Mouse (Mus musculus): ENCODE results near the gene Plekhs1. TPM values are rescaled to one million over a fixed set of nuclear protein-coding genes. Genes with fewer than 3 reads are reported as not detected.

Gene Plekhs1
- polyA plus RNA-seq, 1 experiment from 2014 or later, result 0.99 TPM

DNA sequence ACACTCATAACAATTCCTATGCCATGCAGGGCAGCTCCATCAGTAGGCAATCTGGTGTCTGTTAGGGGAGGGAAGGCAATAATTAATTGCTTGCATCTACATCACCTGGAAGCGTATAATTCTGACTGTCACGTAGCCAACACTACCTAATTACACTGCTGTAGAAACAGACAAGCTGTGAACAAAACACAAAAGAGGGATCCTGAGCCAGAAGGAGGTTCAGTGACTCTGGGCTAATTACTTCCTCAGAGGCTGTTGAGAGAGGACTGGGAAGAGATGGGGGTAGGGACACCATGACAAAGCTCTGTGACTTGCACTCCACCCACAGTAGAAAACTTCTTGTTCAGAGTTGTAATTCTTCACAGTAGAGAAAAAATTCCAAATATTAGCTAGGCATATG is 15.1 kb downstream of the Plekhs1 start:
- Histone ChIP-seq H3K27ac (ENCODE audit: low read depth, low read length) (no peak overlapping the region), H3K9me3 (ENCODE audit: control insufficient read depth) (no peaks in the 10 kb centered on the region), H3K27me3 (replicated peaks; ENCODE audit: control insufficient read depth, insufficient read depth, low read length) (no peaks in the 10 kb centered on the region), H3K4me1 (replicated peaks; ENCODE audit: control insufficient read depth, insufficient read depth, low read length) (no peaks in the 10 kb centered on the region), H3K36me3 (ENCODE audit: control insufficient read depth, insufficient read depth) (no peaks in the 10 kb centered on the region), H3K4me3 (ENCODE audit: low read depth, low read length) (no peak overlapping the region), H3K9ac (ENCODE audit: low read depth, low read length) (no peak overlapping the region), H3K4me2 (replicated peaks; ENCODE audit: low read depth) (no peak overlapping the region)
- no peak for ATAC-seq
- WGBS, result 63% methylated on average over 2 of the region's 2 CpGs
- no peak for TF ChIP-seq CTCF (IDR thresholded peaks at IDR 0.05; ENCODE audit: low read depth)

DNA sequence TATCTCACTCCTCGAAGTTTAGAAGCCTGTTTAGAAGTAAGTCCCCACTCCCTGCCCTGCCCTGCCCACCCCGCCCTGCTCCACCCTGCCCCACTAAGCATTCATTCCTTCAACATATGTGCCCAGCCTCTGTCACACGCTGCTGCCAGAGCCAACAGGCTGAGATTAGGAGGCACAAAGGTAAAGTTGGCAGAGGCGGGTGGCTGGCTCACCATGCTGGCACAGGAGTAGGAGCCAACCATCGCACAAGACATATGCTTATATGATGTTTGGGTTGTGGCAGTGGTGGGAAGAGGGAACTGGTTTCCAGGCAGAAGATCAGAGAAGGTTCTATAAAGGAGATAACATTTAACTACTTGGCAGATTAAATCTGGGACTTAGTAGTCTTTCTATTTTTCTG is 15.8 kb downstream of the Plekhs1 start:
- no peaks in the 10 kb centered on the region for H3K4me1 ChIP-seq (replicated peaks; ENCODE audit: control insufficient read depth, insufficient read depth, low read length)
- TF ChIP-seq CTCF (IDR thresholded peaks at IDR 0.05; ENCODE audit: low read depth), result no peak
- ATAC-seq, result no peak
- no peak overlapping the region for H3K9ac ChIP-seq (ENCODE audit: low read depth, low read length)
- H3K4me3 ChIP-seq (ENCODE audit: low read depth, low read length), result no peak overlapping the region
- no peaks in the 10 kb centered on the region for H3K27me3 ChIP-seq (replicated peaks; ENCODE audit: control insufficient read depth, insufficient read depth, low read length)
- no peaks in the 10 kb centered on the region for H3K9me3 ChIP-seq (ENCODE audit: control insufficient read depth)
- 65% methylated on average over 5 of the region's 5 CpGs for WGBS
- H3K27ac ChIP-seq (ENCODE audit: low read depth, low read length), result no peak overlapping the region
- H3K36me3 ChIP-seq (ENCODE audit: control insufficient read depth, insufficient read depth), result no peaks in the 10 kb centered on the region
- no peak overlapping the region for H3K4me2 ChIP-seq (replicated peaks; ENCODE audit: low read depth)

GRCm38 (mm10) chr19:56477832-56478231 is 16.4 kb downstream of the Plekhs1 start:
- no peak overlapping the region for H3K9ac ChIP-seq (ENCODE audit: low read depth, low read length)
- H3K36me3 ChIP-seq (ENCODE audit: control insufficient read depth, insufficient read depth), result no peaks in the 10 kb centered on the region
- no peak; the same call in 1 of the 2 replicates for ATAC-seq
- WGBS, result 55% methylated on average over 3 of the region's 3 CpGs
- no peak overlapping the region for H3K27ac ChIP-seq (ENCODE audit: low read depth, low read length)
- no peaks in the 10 kb centered on the region for H3K9me3 ChIP-seq (ENCODE audit: control insufficient read depth)
- no peaks in the 10 kb centered on the region for H3K4me1 ChIP-seq (replicated peaks; ENCODE audit: control insufficient read depth, insufficient read depth, low read length)
- H3K4me2 ChIP-seq (replicated peaks; ENCODE audit: low read depth), result no peak overlapping the region
- no peak for TF ChIP-seq CTCF (IDR thresholded peaks at IDR 0.05; ENCODE audit: low read depth)
- no peak overlapping the region for H3K4me3 ChIP-seq (ENCODE audit: low read depth, low read length)
- H3K27me3 ChIP-seq (replicated peaks; ENCODE audit: control insufficient read depth, insufficient read depth, low read length), result no peaks in the 10 kb centered on the region

DNA sequence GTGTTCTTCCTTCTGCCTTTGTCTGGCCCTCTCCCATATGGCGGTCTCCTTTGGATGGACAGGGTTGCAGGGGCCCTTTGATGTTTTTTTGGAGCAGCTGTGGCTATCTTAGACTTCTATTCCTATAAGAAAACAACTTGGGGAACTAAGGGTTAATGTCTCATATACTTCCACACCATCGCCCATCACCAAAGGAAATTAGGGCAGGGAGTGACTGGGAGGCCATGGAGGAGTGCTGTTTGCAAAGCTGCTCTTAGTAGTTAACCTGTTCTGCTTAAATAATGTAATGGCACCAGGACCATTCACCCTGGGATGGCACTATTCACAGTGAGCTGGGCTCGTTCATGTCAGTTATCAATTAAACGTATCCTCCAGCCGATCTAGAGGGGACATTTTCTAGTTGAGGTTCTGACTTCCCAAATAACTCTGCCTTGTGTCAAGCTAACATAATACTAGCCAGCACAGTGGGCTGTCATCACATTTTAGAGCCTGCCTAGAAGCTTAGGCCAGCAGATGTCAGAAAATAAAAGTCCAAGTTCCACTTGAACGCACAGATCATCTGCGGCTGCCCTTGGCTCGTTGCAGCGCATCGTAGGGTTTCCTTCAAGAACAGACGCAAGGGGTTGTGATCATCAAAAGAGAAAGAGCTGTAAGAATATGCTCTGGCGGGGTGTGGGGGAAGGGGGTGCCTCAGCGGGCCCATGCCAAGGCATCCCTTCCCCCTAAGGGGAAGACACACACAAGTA is 23.4 kb downstream of the Plekhs1 start:
- Histone ChIP-seq H3K4me1 (replicated peaks; ENCODE audit: control insufficient read depth, insufficient read depth, low read length) (no peaks in the 10 kb centered on the region), H3K9ac (ENCODE audit: low read depth, low read length) (no peak overlapping the region), H3K36me3 (ENCODE audit: control insufficient read depth, insufficient read depth) (no peaks in the 10 kb centered on the region), H3K9me3 (ENCODE audit: control insufficient read depth) (no peaks in the 10 kb centered on the region), H3K27me3 (replicated peaks; ENCODE audit: control insufficient read depth, insufficient read depth, low read length) (no peaks in the 10 kb centered on the region), H3K27ac (ENCODE audit: low read depth, low read length) (no peak overlapping the region), H3K4me2 (replicated peaks; ENCODE audit: low read depth) (0 out of 2 replicates have a peak overlapping the region, but pooled peaks have one; percentile 24), H3K4me3 (ENCODE audit: low read depth, low read length) (no peak overlapping the region)
- TF ChIP-seq CTCF (IDR thresholded peaks at IDR 0.05; ENCODE audit: low read depth), result no peak
- 79% methylated on average over 13 of the region's 13 CpGs for WGBS
- ATAC-seq, result no peak

DNA sequence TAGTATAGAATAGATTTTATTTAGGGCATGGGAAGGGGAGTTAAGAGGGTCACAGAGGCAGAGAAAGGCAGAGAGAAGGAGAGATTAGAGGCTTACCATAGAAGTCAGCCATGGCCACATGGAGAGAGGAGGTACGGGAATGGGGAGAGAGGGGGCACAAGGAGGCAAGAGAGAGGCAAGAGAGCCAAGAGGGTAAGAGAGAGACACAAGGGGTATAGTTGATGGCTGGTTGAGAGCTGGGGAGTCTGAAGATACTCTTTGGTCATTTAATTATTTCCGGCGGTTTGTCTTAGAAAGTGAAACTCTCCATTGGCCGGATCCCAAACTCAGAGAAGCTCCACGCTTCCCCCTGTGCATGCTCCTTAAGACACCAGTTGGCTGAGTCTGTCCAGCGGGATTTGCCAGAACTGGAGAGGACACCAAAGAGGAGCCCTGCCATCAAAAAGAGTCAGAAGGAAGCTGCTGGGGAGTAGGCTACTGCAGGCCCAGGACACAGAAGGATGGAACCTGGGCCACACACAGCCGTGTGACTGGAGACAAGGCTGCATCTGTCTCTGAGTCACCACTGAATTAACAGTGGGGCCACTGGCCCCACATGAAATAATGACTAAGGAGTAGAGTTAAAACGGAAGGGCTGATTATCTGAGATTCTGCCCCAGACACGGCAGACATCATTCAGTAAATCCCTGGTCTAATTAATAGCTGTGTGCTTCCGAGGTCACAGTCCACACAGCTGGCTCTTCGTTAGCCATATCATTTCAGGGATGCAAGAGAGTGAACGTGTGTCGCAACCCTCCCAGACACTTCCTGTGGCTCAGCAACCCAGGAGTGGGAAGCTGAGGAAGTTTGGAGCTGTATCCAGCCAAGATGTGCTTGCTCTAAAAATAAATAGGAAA is 24.2 kb downstream of the Plekhs1 start:
- Histone ChIP-seq H3K36me3 (ENCODE audit: control insufficient read depth, insufficient read depth) (no peaks in the 10 kb centered on the region), H3K4me1 (replicated peaks; ENCODE audit: control insufficient read depth, insufficient read depth, low read length) (no peaks in the 10 kb centered on the region), H3K27ac (ENCODE audit: low read depth, low read length) (peak overlapping the region; percentile 24; the same call in 1 of the 2 replicates), H3K27me3 (replicated peaks; ENCODE audit: control insufficient read depth, insufficient read depth, low read length) (no peaks in the 10 kb centered on the region), H3K4me2 (replicated peaks; ENCODE audit: low read depth) (0 out of 2 replicates have a peak overlapping the region, but pooled peaks have one; percentile 24), H3K9me3 (ENCODE audit: control insufficient read depth) (no peaks in the 10 kb centered on the region), H3K9ac (ENCODE audit: low read depth, low read length) (no peak overlapping the region), H3K4me3 (ENCODE audit: low read depth, low read length) (no peak overlapping the region)
- peak; percentile 91 for ATAC-seq
- TF ChIP-seq CTCF (IDR thresholded peaks at IDR 0.05; ENCODE audit: low read depth), result no peak
- 30% methylated on average over 13 of the region's 13 CpGs for WGBS

- H3K27me3 ChIP-seq (replicated peaks; ENCODE audit: control insufficient read depth, insufficient read depth, low read length), result no peaks in the 10 kb centered on the region
- no peak for TF ChIP-seq CTCF (IDR thresholded peaks at IDR 0.05; ENCODE audit: low read depth)
- no peak overlapping the region for H3K9ac ChIP-seq (ENCODE audit: low read depth, low read length)
- H3K4me1 ChIP-seq (replicated peaks; ENCODE audit: control insufficient read depth, insufficient read depth, low read length), result no peaks in the 10 kb centered on the region
- no peaks in the 10 kb centered on the region for H3K9me3 ChIP-seq (ENCODE audit: control insufficient read depth)
- 77% methylated on average over 7 of the region's 7 CpGs for WGBS
- ATAC-seq, result no peak
- no peaks in the 10 kb centered on the region for H3K36me3 ChIP-seq (ENCODE audit: control insufficient read depth, insufficient read depth)
- no peak overlapping the region for H3K4me2 ChIP-seq (replicated peaks; ENCODE audit: low read depth)
- H3K27ac ChIP-seq (ENCODE audit: low read depth, low read length), result no peak overlapping the region
- H3K4me3 ChIP-seq (ENCODE audit: low read depth, low read length), result no peak overlapping the region
Observed at GRCm38 (mm10) chr19:56486926-56487325, 25.5 kb downstream of the Plekhs1 start.

Data from intestine, postnatal 0 days (tissue).